Mouse (Mus musculus) heart, postnatal 0 days (tissue): ENCODE data around the gene Gm5129.

Experiments
- CTCF ChIP-seq: IDR thresholded peaks from 2 replicates; pipeline ENCODE4 v1.5.1; 2016; ENCODE audit warnings: antibody characterized with exemption, control low read depth, low read depth
- EP300 ChIP-seq: IDR thresholded peaks from 2 replicates; pipeline ENCODE4 v1.6.1; 2016; ENCODE audit warnings: antibody characterized with exemption, low read depth

- TF ChIP-seq CTCF (no peak), EP300 (no peak)
These were observed 37.9 kb upstream of the Gm5129 start for GRCm38 (mm10) chr5:29773460-29774150.
